Mouse (Mus musculus): Measurements from ENCODE around the gene Gm21671. TPM values are rescaled to one million over a fixed set of nuclear protein-coding genes. Genes with fewer than 3 reads are reported as not detected.
"Not testable (repeated sequence)": the region's sequence is repeated elsewhere in the genome, so short reads cannot be mapped to it uniquely, and the experiment has no call there.

Gm21671 gene
- total RNA-seq (2022), result not detected

DNA sequence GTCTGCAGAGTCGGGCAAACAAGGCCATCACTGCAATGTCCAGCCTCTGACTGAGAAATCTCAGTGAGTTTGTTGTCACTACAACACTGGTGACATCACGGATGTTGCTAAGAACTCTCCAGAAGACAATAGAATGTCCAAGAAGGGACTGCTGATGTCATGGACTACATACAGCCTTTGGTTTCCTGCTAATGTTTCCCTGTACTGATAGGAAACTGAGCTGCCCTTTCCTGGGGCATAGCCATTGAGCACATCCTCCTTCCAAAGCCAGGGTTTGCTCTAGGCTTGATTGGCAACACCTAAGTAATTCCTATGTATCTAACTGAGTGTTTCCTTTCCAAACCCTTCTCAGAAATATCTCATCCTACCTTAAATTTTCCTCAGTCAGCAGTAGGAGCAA is at the start of gene Gm21671:
Gm21671 (minus strand) TSS at position 101 of the 400 bp plus-strand sequence.
- not testable (repeated sequence) for DNase-seq (ENCODE audit: low spot score in 2 of 2)

DNA sequence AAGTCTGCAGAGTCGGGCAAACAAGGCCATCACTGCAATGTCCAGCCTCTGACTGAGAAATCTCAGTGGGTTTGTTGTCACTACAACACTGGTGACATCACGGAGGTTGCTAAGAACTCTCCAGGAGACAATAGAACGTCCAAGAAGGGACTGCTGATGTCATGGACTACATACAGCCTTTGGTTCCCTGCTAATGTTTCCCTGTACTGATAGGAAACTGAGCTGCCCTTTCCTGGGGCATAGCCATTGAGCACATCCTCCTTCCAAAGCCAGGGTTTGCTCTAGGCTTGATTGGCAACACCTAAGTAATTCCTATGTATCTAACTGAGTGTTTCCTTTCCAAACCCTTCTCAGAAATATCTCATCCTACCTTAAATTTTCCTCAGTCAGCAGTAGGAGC is 34.3 kb upstream of the Gm21671 start, which contains the start of gene Gm21698:
Gm21698 (minus strand) TSS at position 101 of the 400 bp plus-strand sequence.
- DNase-seq (ENCODE audit: low spot score in 2 of 2), result not testable (repeated sequence)

DNA sequence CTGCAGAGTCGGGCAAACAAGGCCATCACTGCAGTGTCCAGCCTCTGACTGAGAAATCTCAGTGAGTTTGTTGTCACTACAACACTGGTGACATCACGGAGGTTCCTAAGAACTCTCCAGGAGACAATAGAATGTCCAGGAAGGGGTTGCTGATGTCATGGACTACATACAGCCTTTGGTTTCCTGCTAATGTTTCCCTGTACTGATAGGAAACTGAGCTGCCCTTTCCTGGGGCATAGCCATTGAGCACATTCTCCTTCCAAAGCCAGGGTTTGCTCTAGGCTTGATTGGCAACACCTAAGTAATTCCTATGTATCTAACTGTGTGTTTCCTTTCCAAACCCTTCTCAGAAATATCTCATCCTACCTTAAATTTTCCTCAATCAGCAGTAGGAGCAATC is 18.3 kb upstream of the Gm21671 start, which contains the start of gene Gm21680:
Gm21680 (minus strand) TSS at position 101 of the 400 bp plus-strand sequence.
- not testable (repeated sequence) for DNase-seq (ENCODE audit: low spot score in 2 of 2)

DNA sequence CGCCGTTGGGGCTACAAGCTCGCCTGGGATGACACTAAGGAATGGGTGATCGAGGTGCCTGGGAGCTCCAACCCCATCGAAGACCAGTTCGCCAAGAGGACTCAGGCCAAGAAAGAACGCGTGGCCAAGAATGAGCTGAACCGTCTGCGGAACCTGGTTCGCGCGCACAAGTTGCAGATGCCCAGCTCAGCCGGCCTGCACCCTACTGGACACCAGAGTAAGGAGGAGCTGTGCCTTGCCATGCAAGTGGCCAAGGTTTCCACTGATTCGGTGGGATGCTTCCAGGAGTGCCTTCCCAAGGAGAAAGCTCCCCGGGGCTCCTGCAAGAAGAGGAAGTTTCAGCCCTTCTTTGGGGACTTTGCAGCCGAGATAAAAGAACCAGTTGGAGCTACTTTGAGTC is 2.8 kb upstream of the Gm21671 start:
- not testable (repeated sequence) for DNase-seq (ENCODE audit: low spot score in 2 of 2)

DNA sequence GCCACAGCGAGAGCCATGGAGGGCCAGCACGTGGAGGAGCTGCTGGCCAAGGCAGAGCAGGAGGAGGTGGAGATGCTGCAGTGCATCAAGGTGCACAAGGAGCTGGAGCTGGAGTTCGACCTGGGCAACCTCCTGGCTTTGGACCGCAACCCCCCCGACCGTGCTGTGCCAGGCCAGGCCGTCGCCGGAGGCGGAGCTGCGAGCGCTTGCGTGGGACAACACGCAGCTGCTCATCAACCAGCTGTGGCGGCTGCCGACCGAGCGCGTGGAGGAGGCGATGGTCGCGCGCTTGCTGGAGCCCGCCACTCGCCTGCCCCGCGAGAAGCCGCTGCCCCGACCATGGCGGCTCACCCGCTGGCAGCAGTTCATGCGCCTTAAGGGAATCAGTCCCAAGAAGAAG is 2.4 kb upstream of the Gm21671 start:
- not testable (repeated sequence) for DNase-seq (ENCODE audit: low spot score in 2 of 2)

DNA sequence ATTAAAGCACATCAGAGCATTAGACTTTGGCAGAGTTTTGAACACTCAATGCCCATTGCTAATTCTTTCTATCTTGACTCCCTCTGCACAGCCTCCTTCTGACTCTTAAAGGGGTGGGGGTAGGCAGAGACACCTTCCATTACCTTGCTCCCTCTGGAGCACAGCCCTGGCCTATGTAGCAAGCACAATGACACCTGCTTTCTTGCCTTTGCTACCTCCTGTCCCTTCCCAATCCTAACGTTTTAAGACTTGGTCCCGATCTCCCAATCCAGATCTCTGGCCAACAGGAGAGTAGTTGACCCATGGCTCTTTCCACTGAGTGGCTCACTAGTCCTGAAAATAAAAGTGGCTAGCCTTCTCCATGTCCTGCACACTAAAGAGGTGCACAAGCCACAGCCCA is 8.8 kb downstream of the Gm21671 start:
- not testable (repeated sequence) for DNase-seq (ENCODE audit: low spot score in 2 of 2)

DNA sequence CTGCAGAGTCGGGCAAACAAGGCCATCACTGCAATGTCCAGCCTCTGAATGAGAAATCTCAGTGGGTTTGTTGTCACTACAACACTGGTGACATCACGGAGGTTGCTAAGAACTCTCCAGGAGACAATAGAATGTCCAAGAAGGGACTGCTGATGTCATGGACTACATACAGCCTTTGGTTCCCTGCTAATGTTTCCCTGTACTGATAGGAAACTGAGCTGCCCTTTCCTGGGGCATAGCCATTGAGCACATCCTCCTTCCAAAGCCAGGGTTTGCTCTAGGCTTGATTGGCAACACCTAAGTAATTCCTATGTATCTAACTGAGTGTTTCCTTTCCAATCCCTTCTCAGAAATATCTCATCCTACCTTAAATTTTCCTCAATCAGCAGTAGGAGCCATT is 11.9 kb downstream of the Gm21671 start, which contains the start of gene Gm21663:
Gm21663 (minus strand) TSS at position 101 of the 400 bp plus-strand sequence.
- DNase-seq (ENCODE audit: low spot score in 2 of 2), result not testable (repeated sequence)

Other genes starting within 250 kb of the Gm21671 start
- 1 to 10 TPM; 5.8 to 7.3 (median 6.8) TPM for gene Xrcc2, start 248.6 kb downstream of the Gm21671 start, total RNA-seq (2022)
- gene Actr3b, start 194.4 kb downstream of the Gm21671 start, total RNA-seq (2022), result 100 to 1,000 TPM; 114 to 130 (median 118) TPM
- gene Gm21663, start 12.0 kb downstream of the Gm21671 start, total RNA-seq (2022), result not detected
- not detected for gene Gm21680, start 18.2 kb upstream of the Gm21671 start, total RNA-seq (2022)
- gene Gm21698, start 34.2 kb upstream of the Gm21671 start, total RNA-seq (2022), result not detected
- not detected for gene Gm1979, start 50.4 kb upstream of the Gm21671 start, total RNA-seq (2022)
- gene Gm5862, start 68.5 kb upstream of the Gm21671 start, total RNA-seq (2022), result not detected
- gene Speer4a, start 85.1 kb upstream of the Gm21671 start, total RNA-seq (2022), result not detected
- gene Gm7347, start 104.2 kb upstream of the Gm21671 start, total RNA-seq (2022), result not detected
- gene Gm10471, start 134.9 kb upstream of the Gm21671 start, total RNA-seq (2022), result not detected
- not detected for gene 5031410I06Rik, start 150.9 kb upstream of the Gm21671 start, total RNA-seq (2022)
- not detected for gene Gm10220, start 167.0 kb upstream of the Gm21671 start, total RNA-seq (2022)

Data from left cerebral cortex, adult 8-10 months (tissue).